Mouse (Mus musculus) stomach, embryonic 16.5 days (tissue): ENCODE data around the gene Nkain1. TPM values are rescaled to one million over a fixed set of nuclear protein-coding genes. Genes with fewer than 3 reads are reported as not detected.

Experiments used
- ATAC-seq: fragments of 200-750 bp; cut with Nextera tagmentation; 2 replicates; pipeline ENCODE4 v1.8.0; 2017; ENCODE audit warnings: moderate number of reproducible peaks, moderate TSS enrichment; ENCODE audit not compliant: insufficient read depth, low FRiP score
- H3K27ac ChIP-seq: fragments of 300-500 bp; sonication (generic); 2 replicates; pipeline ENCODE4 v1.5.1; 2014; ENCODE audit warnings: low read length
- H3K27me3 ChIP-seq: fragments of 300-500 bp; sonication (generic); 2 replicates; pipeline ENCODE4 v1.6.1; 2014; ENCODE audit warnings: low read length, control low read depth, mixed read lengths; ENCODE audit not compliant: control insufficient read depth, insufficient read depth
- H3K36me3 ChIP-seq: fragments of 300-500 bp; sonication (generic); 2 replicates; pipeline ENCODE4 v1.6.1; 2014; ENCODE audit warnings: low read length; ENCODE audit not compliant: control insufficient read depth, insufficient read depth
- H3K4me1 ChIP-seq: fragments of 300-500 bp; sonication (generic); 2 replicates; pipeline ENCODE4 v1.6.1; 2014; ENCODE audit warnings: low read length, control low read depth, mixed read lengths; ENCODE audit not compliant: control insufficient read depth, insufficient read depth
- H3K4me2 ChIP-seq: fragments of 300-500 bp; sonication (generic); 2 replicates; pipeline ENCODE4 v1.6.1; 2014; ENCODE audit warnings: low read depth, low read length, mixed read lengths
- H3K4me3 ChIP-seq: fragments of 300-500 bp; sonication (generic); replicated peaks from 2 replicates; pipeline ENCODE4 v1.5.1; 2014; ENCODE audit warnings: mild to moderate bottlenecking, low read length
- H3K9ac ChIP-seq: fragments of 300-500 bp; sonication (generic); 2 replicates; pipeline ENCODE4 v1.6.1; 2014; ENCODE audit warnings: low read length
- H3K9me3 ChIP-seq: fragments of 300-500 bp; sonication (generic); replicated peaks from 2 replicates; pipeline ENCODE4 v1.6.1; 2016; ENCODE audit warnings: low read length, control low read depth; ENCODE audit not compliant: control insufficient read depth
- WGBS: fragments of 180-500 bp; shearing (Covaris S2); extraction: QIAGEN DNeasy Blood & Tissue Kit; methylation state at CpG from one replicate; pipeline ENCODE4 v1.1.7; 2014; 5-methylcytosine and 5-hydroxymethylcytosine counted together
- polyA plus RNA-seq: library from polyadenylated mRNA; unstranded; fragments of >200 nt; fragmentation: Nextera tagmentation; extraction: Ambion mirVana; gene quantifications from 2 replicates; pipeline ENCODE4 v1.2.1, GENCODE M21; 2015

The Nkain1 gene
- polyA plus RNA-seq = 0.31 TPM in 1 of 2 replicates, not detected in the other

GRCm38 (mm10) chr4:130574048-130574413 lies at the start of gene Nkain1:
Nkain1 (minus strand) TSS chr4:130574173.
- Histone ChIP-seq H3K9me3 (no peaks in the 10 kb centered on the region), H3K36me3 (no peaks in the 10 kb centered on the region), H3K4me1 (peaks cover 12% of the 10 kb centered on the region; the same call in 1 of the 2 replicates), H3K9ac (peak within 1 kb of the TSS; percentile 76), H3K4me2 (peak within 1 kb of the TSS; percentile 98), H3K4me3 (peak within 1 kb of the TSS; percentile 68), H3K27me3 (no peaks in the 10 kb centered on the region; the same call in 1 of the 2 replicates), H3K27ac (no peak within 1 kb of the TSS)
- peak; percentile 72 for ATAC-seq
- under 1% methylated on average over 28 of the region's 41 CpGs for WGBS

- Histone ChIP-seq H3K9ac (no peak overlapping the region), H3K4me3 (no peak overlapping the region), H3K27me3 (no peaks in the 10 kb centered on the region), H3K4me2 (no peak overlapping the region), H3K27ac (no peak overlapping the region), H3K36me3 (no peaks in the 10 kb centered on the region), H3K4me1 (0 out of 2 replicates have a peak, but pooled peaks cover 3% of the 10 kb centered on the region), H3K9me3 (no peaks in the 10 kb centered on the region)
- 24% methylated on average over 9 of the region's 9 CpGs for WGBS
- peak; percentile 73 for ATAC-seq
Measured at GRCm38 (mm10) chr4:130578734-130579274, 4.8 kb upstream of the Nkain1 start.

GRCm38 (mm10) chr4:130577081-130577480 lies 3.1 kb upstream of the Nkain1 start:
- H3K9ac ChIP-seq = no peak overlapping the region
- H3K27me3 ChIP-seq = no peaks in the 10 kb centered on the region; the same call in 1 of the 2 replicates
- no peak for ATAC-seq
- no peaks in the 10 kb centered on the region for H3K36me3 ChIP-seq
- no peak overlapping the region for H3K4me2 ChIP-seq
- H3K27ac ChIP-seq = no peak overlapping the region
- peaks cover 12% of the 10 kb centered on the region; the same call in 1 of the 2 replicates for H3K4me1 ChIP-seq
- WGBS = 72% methylated on average over 6 of the region's 6 CpGs
- no peak overlapping the region for H3K4me3 ChIP-seq
- H3K9me3 ChIP-seq = no peaks in the 10 kb centered on the region

- Histone ChIP-seq H3K27me3 (no peaks in the 10 kb centered on the region; the same call in 1 of the 2 replicates), H3K9ac (no peak overlapping the region), H3K4me3 (no peak overlapping the region), H3K9me3 (no peaks in the 10 kb centered on the region), H3K27ac (no peak overlapping the region), H3K4me2 (no peak overlapping the region), H3K36me3 (no peaks in the 10 kb centered on the region), H3K4me1 (peaks cover 12% of the 10 kb centered on the region; the same call in 1 of the 2 replicates)
- WGBS = 60% methylated on average over 13 of the region's 13 CpGs
- ATAC-seq = no peak
Measured at GRCm38 (mm10) chr4:130576247-130576931, 2.4 kb upstream of the Nkain1 start.

GRCm38 (mm10) chr4:130575533-130575932 lies 1.6 kb upstream of the Nkain1 start:
- H3K36me3 ChIP-seq = no peaks in the 10 kb centered on the region
- no peak overlapping the region for H3K9ac ChIP-seq
- peaks cover 12% of the 10 kb centered on the region; the same call in 1 of the 2 replicates for H3K4me1 ChIP-seq
- no peak overlapping the region for H3K27ac ChIP-seq
- ATAC-seq = no peak
- no peak overlapping the region for H3K4me3 ChIP-seq
- WGBS = 73% methylated on average over 3 of the region's 3 CpGs
- no peaks in the 10 kb centered on the region for H3K9me3 ChIP-seq
- H3K27me3 ChIP-seq = no peaks in the 10 kb centered on the region; the same call in 1 of the 2 replicates
- no peak overlapping the region for H3K4me2 ChIP-seq

- Histone ChIP-seq H3K4me3 (no peak overlapping the region), H3K4me1 (peaks cover 12% of the 10 kb centered on the region; the same call in 1 of the 2 replicates), H3K9ac (no peak overlapping the region), H3K4me2 (no peak overlapping the region), H3K36me3 (no peaks in the 10 kb centered on the region), H3K27me3 (no peaks in the 10 kb centered on the region; the same call in 1 of the 2 replicates), H3K9me3 (no peaks in the 10 kb centered on the region), H3K27ac (no peak overlapping the region)
- 77% methylated on average over 7 of the region's 7 CpGs for WGBS
- ATAC-seq = no peak
Measured at GRCm38 (mm10) chr4:130574861-130575460, 988 bp upstream of the Nkain1 start.

GRCm38 (mm10) chr4:130573351-130574047 lies 474 bp downstream of the Nkain1 start:
- Histone ChIP-seq H3K4me2 (peak overlapping the region; percentile 98), H3K36me3 (no peaks in the 10 kb centered on the region), H3K27ac (no peak overlapping the region), H3K4me3 (peak overlapping the region; percentile 68), H3K9ac (peak overlapping the region; percentile 76), H3K27me3 (no peaks in the 10 kb centered on the region; the same call in 1 of the 2 replicates), H3K9me3 (no peaks in the 10 kb centered on the region), H3K4me1 (peaks cover 12% of the 10 kb centered on the region; the same call in 1 of the 2 replicates)
- under 1% methylated on average over 64 of the region's 76 CpGs for WGBS
- peak; percentile 45; the same call in 1 of the 2 replicates for ATAC-seq

- no peaks in the 10 kb centered on the region for H3K36me3 ChIP-seq
- H3K9ac ChIP-seq = peak overlapping the region; percentile 76
- H3K27ac ChIP-seq = no peak overlapping the region
- H3K27me3 ChIP-seq = no peaks in the 10 kb centered on the region; the same call in 1 of the 2 replicates
- no peaks in the 10 kb centered on the region for H3K9me3 ChIP-seq
- H3K4me3 ChIP-seq = peak overlapping the region; percentile 68
- no peak for ATAC-seq
- peak overlapping the region; percentile 98 for H3K4me2 ChIP-seq
- 2% methylated on average over 6 of the region's 6 CpGs for WGBS
- peaks cover 12% of the 10 kb centered on the region; the same call in 1 of the 2 replicates for H3K4me1 ChIP-seq
Measured at GRCm38 (mm10) chr4:130573012-130573350, 992 bp downstream of the Nkain1 start.
